Mouse (Mus musculus) midbrain, embryonic 14.5 days (tissue): ENCODE data around the gene Ppm1n. TPM values are rescaled to one million over a fixed set of nuclear protein-coding genes. Genes with fewer than 3 reads are reported as not detected.

Experiments used
- ATAC-seq: fragments of 200-750 bp; cut with Nextera tagmentation; 2 replicates; pipeline ENCODE4 v1.8.0; 2017; ENCODE audit warnings: moderate number of reproducible peaks, moderate library complexity; ENCODE audit not compliant: low FRiP score, low TSS enrichment
- DNase-seq: peaks from one replicate; pipeline ENCODE4 v3.0.0-alpha.2; 2015
- H3K27ac ChIP-seq: fragments of 300-500 bp; sonication (generic); replicated peaks from 2 replicates; pipeline ENCODE4 v1.5.1; 2014; ENCODE audit warnings: mild to moderate bottlenecking, low read depth, low read length, moderate library complexity
- H3K27me3 ChIP-seq: fragments of 300-500 bp; sonication (generic); 2 replicates; pipeline ENCODE4 v1.6.1; 2014; ENCODE audit warnings: low read length, control low read depth, mixed read lengths; ENCODE audit not compliant: control insufficient read depth, insufficient read depth
- H3K36me3 ChIP-seq: fragments of 300-500 bp; sonication (generic); 2 replicates; pipeline ENCODE4 v1.6.1; 2014; ENCODE audit warnings: low read length, control low read depth; ENCODE audit not compliant: control insufficient read depth, insufficient read depth
- H3K4me1 ChIP-seq: fragments of 300-500 bp; sonication (generic); 2 replicates; pipeline ENCODE4 v1.6.1; 2014; ENCODE audit warnings: mild to moderate bottlenecking, antibody characterized with exemption, low read length, control low read depth; ENCODE audit not compliant: control insufficient read depth, insufficient read depth
- H3K4me2 ChIP-seq: fragments of 300-500 bp; sonication (generic); 2 replicates; pipeline ENCODE4 v1.6.1; 2014; ENCODE audit warnings: mild to moderate bottlenecking, low read length, moderate library complexity
- H3K4me3 ChIP-seq: fragments of 300-500 bp; sonication (generic); replicated peaks from 2 replicates; pipeline ENCODE4 v1.5.1; 2014; ENCODE audit warnings: low read depth, low read length
- H3K9ac ChIP-seq: fragments of 300-500 bp; sonication (generic); replicated peaks from 2 replicates; pipeline ENCODE4 v1.6.1; 2014; ENCODE audit warnings: mild to moderate bottlenecking, low read length, moderate library complexity
- H3K9me3 ChIP-seq: fragments of 300-500 bp; sonication (generic); 2 replicates; pipeline ENCODE4 v1.6.1; 2016; ENCODE audit warnings: low read length, control low read depth, mixed read lengths; ENCODE audit not compliant: control insufficient read depth
- WGBS: fragments of 180-500 bp; shearing (Covaris S2); extraction: QIAGEN DNeasy Blood & Tissue Kit; methylation state at CpG from one replicate; pipeline ENCODE4 v1.1.7; 2014; 5-methylcytosine and 5-hydroxymethylcytosine counted together
- polyA plus RNA-seq: library from polyadenylated mRNA; unstranded; fragments of >200 nt; fragmentation: Nextera tagmentation; extraction: Ambion mirVana; gene quantifications from 2 replicates; pipeline ENCODE4 v1.2.1, GENCODE M21; 2014

The Ppm1n gene
- polyA plus RNA-seq, 1 experiment from 2014 or later, result 0.62 TPM

GRCm38 (mm10) chr7:19297794-19298193 is 17.9 kb upstream of the Ppm1n start:
- Histone ChIP-seq H3K9me3 (no peaks in the 10 kb centered on the region), H3K4me2 (no peak overlapping the region), H3K36me3 (peaks cover 36% of the 10 kb centered on the region), H3K4me1 (peaks cover 6% of the 10 kb centered on the region), H3K4me3 (no peak overlapping the region), H3K27ac (no peak overlapping the region), H3K9ac (no peak overlapping the region), H3K27me3 (peaks cover 11% of the 10 kb centered on the region; the same call in 1 of the 2 replicates)
- no peak for ATAC-seq
- WGBS, result 92% methylated on average over 5 of the region's 5 CpGs
- no peak for DNase-seq

GRCm38 (mm10) chr7:19297034-19297433 is 17.2 kb upstream of the Ppm1n start:
- H3K9ac ChIP-seq, result no peak overlapping the region
- no peak overlapping the region for H3K4me2 ChIP-seq
- no peaks in the 10 kb centered on the region for H3K9me3 ChIP-seq
- H3K36me3 ChIP-seq, result peaks cover 37% of the 10 kb centered on the region
- peaks cover 3% of the 10 kb centered on the region; the same call in 1 of the 2 replicates for H3K27me3 ChIP-seq
- H3K27ac ChIP-seq, result no peak overlapping the region
- peaks cover 6% of the 10 kb centered on the region for H3K4me1 ChIP-seq
- DNase-seq, result no peak
- no peak overlapping the region for H3K4me3 ChIP-seq
- no peak for ATAC-seq
- 92% methylated on average over 6 of the region's 6 CpGs for WGBS

GRCm38 (mm10) chr7:19295503-19296185 is 15.8 kb upstream of the Ppm1n start:
- Histone ChIP-seq H3K27me3 (no peaks in the 10 kb centered on the region), H3K9me3 (no peaks in the 10 kb centered on the region), H3K9ac (no peak overlapping the region), H3K4me1 (peaks cover 10% of the 10 kb centered on the region), H3K4me3 (no peak overlapping the region), H3K36me3 (peaks cover 47% of the 10 kb centered on the region), H3K4me2 (peak overlapping the region; percentile 20), H3K27ac (no peak overlapping the region; the same call in 1 of the 2 replicates)
- DNase-seq (peak; percentile 96), ATAC-seq (peak; percentile 61; the same call in 1 of the 2 replicates)
- WGBS, result 15% methylated on average over 20 of the region's 22 CpGs

GRCm38 (mm10) chr7:19290969-19291596 is 11.2 kb upstream of the Ppm1n start:
- peak overlapping the region; percentile 37; the same call in 1 of the 2 replicates for H3K27ac ChIP-seq
- DNase-seq, result no peak
- peak; percentile 29; the same call in 1 of the 2 replicates for ATAC-seq
- peaks cover 80% of the 10 kb centered on the region for H3K36me3 ChIP-seq
- H3K9me3 ChIP-seq, result no peaks in the 10 kb centered on the region
- H3K4me2 ChIP-seq, result peak overlapping the region; percentile 41
- peaks cover 11% of the 10 kb centered on the region for H3K4me1 ChIP-seq
- peak overlapping the region; percentile 43; the same call in 1 of the 2 replicates for H3K9ac ChIP-seq
- no peak overlapping the region for H3K4me3 ChIP-seq
- 2% methylated on average over 19 of the region's 20 CpGs for WGBS
- no peaks in the 10 kb centered on the region for H3K27me3 ChIP-seq

- H3K27ac ChIP-seq, result no peak overlapping the region
- H3K4me3 ChIP-seq, result no peak overlapping the region
- H3K36me3 ChIP-seq, result peaks cover 32% of the 10 kb centered on the region
- H3K4me2 ChIP-seq, result peak overlapping the region; percentile 83; the same call in 1 of the 2 replicates
- no peak overlapping the region for H3K9ac ChIP-seq
- peaks cover 18% of the 10 kb centered on the region for H3K27me3 ChIP-seq
- WGBS, result 28% methylated on average over 4 of the region's 4 CpGs
- H3K4me1 ChIP-seq, result peaks cover 16% of the 10 kb centered on the region
- peak; percentile 81 for DNase-seq
- ATAC-seq, result no peak
- no peaks in the 10 kb centered on the region for H3K9me3 ChIP-seq
Measured at GRCm38 (mm10) chr7:19284763-19285162, 4.9 kb upstream of the Ppm1n start.

- H3K4me1 ChIP-seq, result peaks cover 16% of the 10 kb centered on the region
- peak overlapping the region; percentile 96 for H3K27ac ChIP-seq
- H3K4me3 ChIP-seq, result peak overlapping the region; percentile 94
- no peak for DNase-seq
- H3K9ac ChIP-seq, result peak overlapping the region; percentile 99
- WGBS, result 17% methylated on average over 14 of the region's 14 CpGs
- no peaks in the 10 kb centered on the region for H3K9me3 ChIP-seq
- peak overlapping the region; percentile 83 for H3K4me2 ChIP-seq
- 0 out of 2 replicates have a peak, but pooled peaks have one; percentile 16 for ATAC-seq
- peaks cover 31% of the 10 kb centered on the region for H3K27me3 ChIP-seq
- H3K36me3 ChIP-seq, result peaks cover 21% of the 10 kb centered on the region
Measured at GRCm38 (mm10) chr7:19283406-19283804, 3.5 kb upstream of the Ppm1n start.

- peak overlapping the region; percentile 96 for H3K27ac ChIP-seq
- DNase-seq (peak; percentile 71), ATAC-seq (peak; percentile 72)
- no peaks in the 10 kb centered on the region for H3K9me3 ChIP-seq
- H3K27me3 ChIP-seq, result peaks cover 36% of the 10 kb centered on the region
- peaks cover 16% of the 10 kb centered on the region for H3K36me3 ChIP-seq
- WGBS, result 1% methylated on average over 34 of the region's 35 CpGs
- H3K4me2 ChIP-seq, result peak overlapping the region; percentile 83
- peak overlapping the region; percentile 94 for H3K4me3 ChIP-seq
- peak overlapping the region; percentile 99 for H3K9ac ChIP-seq
- peaks cover 16% of the 10 kb centered on the region for H3K4me1 ChIP-seq
Measured at GRCm38 (mm10) chr7:19282791-19283405, 3.0 kb upstream of the Ppm1n start.

- peaks cover 40% of the 10 kb centered on the region for H3K27me3 ChIP-seq
- peak within 1 kb of the TSS; percentile 96 for H3K27ac ChIP-seq
- peak within 1 kb of the TSS; percentile 99 for H3K9ac ChIP-seq
- under 1% methylated on average over 36 of the region's 37 CpGs for WGBS
- no peaks in the 10 kb centered on the region for H3K9me3 ChIP-seq
- peaks cover 16% of the 10 kb centered on the region for H3K4me1 ChIP-seq
- peak within 1 kb of the TSS; percentile 83 for H3K4me2 ChIP-seq
- H3K36me3 ChIP-seq, result peaks cover 11% of the 10 kb centered on the region
- DNase-seq (peak; percentile 92), ATAC-seq (peak; percentile 87)
- H3K4me3 ChIP-seq, result peak within 1 kb of the TSS; percentile 94
Measured at GRCm38 (mm10) chr7:19282385-19282784, 2.5 kb upstream of the Ppm1n start, which contains the start of gene Rtn2. TSS of gene Rtn2 (plus strand) at chr7:19282624.
